Mouse (Mus musculus): Measurements from ENCODE around the gene Pom121l2. TPM values are rescaled to one million over a fixed set of nuclear protein-coding genes. Genes with fewer than 3 reads are reported as not detected.

Gene Pom121l2
- polyA plus RNA-seq, 1 experiment from 2014 or later = not detected

GRCm38 (mm10) chr13:22021581-22021980 is 40.6 kb downstream of the Pom121l2 start:
- Histone ChIP-seq H3K27ac (ENCODE audit: low read depth, low read length) (no peak overlapping the region), H3K27me3 (ENCODE audit: control insufficient read depth, insufficient read depth, low read length) (peaks cover 41% of the 10 kb centered on the region), H3K4me2 (ENCODE audit: low read depth, low read length) (peak overlapping the region; percentile 47), H3K4me3 (ENCODE audit: low read depth, low read length) (peak overlapping the region; percentile 30), H3K9ac (replicated peaks; ENCODE audit: low read depth, low read length) (no peak overlapping the region), H3K4me1 (ENCODE audit: control insufficient read depth, insufficient read depth, low read length) (no peaks in the 10 kb centered on the region), H3K9me3 (ENCODE audit: control insufficient read depth, low read length) (no peaks in the 10 kb centered on the region), H3K36me3 (ENCODE audit: control insufficient read depth, insufficient read depth, low read length) (no peaks in the 10 kb centered on the region)
- WGBS = under 1% methylated on average over 11 of the region's 11 CpGs
- no peak for ATAC-seq (ENCODE audit: low read depth)

DNA sequence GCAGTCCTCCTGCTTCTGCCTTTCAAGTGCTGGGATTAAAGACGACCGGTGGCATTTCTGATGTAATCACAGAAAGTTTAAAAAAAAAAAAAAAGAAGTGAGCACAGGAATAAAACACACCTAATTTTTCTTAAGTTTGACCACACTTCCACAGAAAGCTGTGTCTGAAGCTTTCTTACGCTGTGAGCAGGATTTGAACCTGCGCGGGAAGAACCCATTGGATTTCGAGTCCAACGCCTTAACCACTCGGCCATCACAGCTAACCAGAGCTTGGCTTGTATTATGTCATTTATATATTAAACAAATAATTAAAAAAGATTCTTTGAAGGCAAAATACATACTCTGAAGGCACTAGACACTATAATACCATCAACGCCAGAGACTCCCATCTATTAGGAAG is 41.2 kb downstream of the Pom121l2 start:
- peak; percentile 70; the same call in 1 of the 2 replicates for ATAC-seq (ENCODE audit: low read depth)
- WGBS = 1% methylated on average over 9 of the region's 9 CpGs
- peak overlapping the region; percentile 47 for H3K4me2 ChIP-seq (ENCODE audit: low read depth, low read length)
- no peak overlapping the region for H3K9ac ChIP-seq (replicated peaks; ENCODE audit: low read depth, low read length)
- H3K4me1 ChIP-seq (ENCODE audit: control insufficient read depth, insufficient read depth, low read length) = no peaks in the 10 kb centered on the region
- peak overlapping the region; percentile 30 for H3K4me3 ChIP-seq (ENCODE audit: low read depth, low read length)
- peaks cover 37% of the 10 kb centered on the region; the same call in 1 of the 2 replicates for H3K27me3 ChIP-seq (ENCODE audit: control insufficient read depth, insufficient read depth, low read length)
- H3K9me3 ChIP-seq (ENCODE audit: control insufficient read depth, low read length) = no peaks in the 10 kb centered on the region
- H3K27ac ChIP-seq (ENCODE audit: low read depth, low read length) = no peak overlapping the region
- H3K36me3 ChIP-seq (ENCODE audit: control insufficient read depth, insufficient read depth, low read length) = no peaks in the 10 kb centered on the region

DNA sequence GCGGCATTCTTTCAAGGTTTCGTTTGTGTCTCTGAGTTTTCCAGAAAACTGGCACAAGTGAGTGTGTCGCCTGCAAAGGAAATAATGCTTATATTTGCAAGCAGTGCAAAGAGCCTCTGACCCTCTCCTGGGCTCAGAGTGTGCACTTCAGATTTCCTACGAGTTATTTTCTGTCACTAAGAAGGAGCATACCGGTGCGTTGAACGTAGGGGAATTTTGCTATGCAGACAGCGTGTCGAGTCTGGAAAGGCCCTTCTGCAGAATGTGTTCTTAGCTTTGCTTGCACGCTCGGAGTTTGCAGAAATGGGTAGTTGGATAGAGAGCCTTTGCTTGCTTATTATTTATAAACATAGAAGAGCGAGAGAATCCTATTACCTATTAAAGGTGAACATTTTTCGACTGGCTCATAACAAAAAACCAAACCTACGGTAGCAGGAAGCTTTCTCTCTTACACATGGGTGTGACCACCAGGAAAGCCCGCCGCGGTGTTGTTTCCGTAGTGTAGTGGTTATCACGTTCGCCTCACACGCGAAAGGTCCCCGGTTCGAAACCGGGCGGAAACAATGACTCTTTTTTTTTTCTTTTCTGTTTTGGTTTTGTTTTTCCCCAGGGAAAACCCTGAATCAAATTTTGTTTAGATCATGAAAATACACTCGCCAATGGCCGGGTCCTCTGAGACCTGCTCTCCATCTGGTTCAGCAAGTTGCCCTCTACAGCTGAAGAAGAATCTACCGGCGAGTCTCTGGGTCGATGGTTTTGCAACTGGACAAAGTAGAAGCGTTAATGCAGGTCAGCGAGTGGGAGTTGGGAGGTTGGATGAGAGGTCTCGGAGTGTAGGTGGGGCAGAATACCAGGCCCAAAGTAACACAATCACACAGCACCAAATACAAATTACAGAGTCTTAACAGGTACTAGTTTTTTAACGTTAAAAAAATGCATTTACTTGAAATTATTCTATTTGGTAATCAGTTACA is 45.4 kb downstream of the Pom121l2 start:
- peak; percentile 62 for ATAC-seq (ENCODE audit: low read depth)
- Histone ChIP-seq H3K9ac (replicated peaks; ENCODE audit: low read depth, low read length) (peak overlapping the region; percentile 34; the same call in 1 of the 2 replicates), H3K4me2 (ENCODE audit: low read depth, low read length) (peak overlapping the region; percentile 38), H3K4me1 (ENCODE audit: control insufficient read depth, insufficient read depth, low read length) (no peaks in the 10 kb centered on the region), H3K27me3 (ENCODE audit: control insufficient read depth, insufficient read depth, low read length) (peaks cover 3% of the 10 kb centered on the region; the same call in 1 of the 2 replicates), H3K9me3 (ENCODE audit: control insufficient read depth, low read length) (no peaks in the 10 kb centered on the region), H3K27ac (ENCODE audit: low read depth, low read length) (no peak overlapping the region), H3K4me3 (ENCODE audit: low read depth, low read length) (peak overlapping the region; percentile 31), H3K36me3 (ENCODE audit: control insufficient read depth, insufficient read depth, low read length) (no peaks in the 10 kb centered on the region)
- WGBS = 1% methylated on average over 35 of the region's 35 CpGs

DNA sequence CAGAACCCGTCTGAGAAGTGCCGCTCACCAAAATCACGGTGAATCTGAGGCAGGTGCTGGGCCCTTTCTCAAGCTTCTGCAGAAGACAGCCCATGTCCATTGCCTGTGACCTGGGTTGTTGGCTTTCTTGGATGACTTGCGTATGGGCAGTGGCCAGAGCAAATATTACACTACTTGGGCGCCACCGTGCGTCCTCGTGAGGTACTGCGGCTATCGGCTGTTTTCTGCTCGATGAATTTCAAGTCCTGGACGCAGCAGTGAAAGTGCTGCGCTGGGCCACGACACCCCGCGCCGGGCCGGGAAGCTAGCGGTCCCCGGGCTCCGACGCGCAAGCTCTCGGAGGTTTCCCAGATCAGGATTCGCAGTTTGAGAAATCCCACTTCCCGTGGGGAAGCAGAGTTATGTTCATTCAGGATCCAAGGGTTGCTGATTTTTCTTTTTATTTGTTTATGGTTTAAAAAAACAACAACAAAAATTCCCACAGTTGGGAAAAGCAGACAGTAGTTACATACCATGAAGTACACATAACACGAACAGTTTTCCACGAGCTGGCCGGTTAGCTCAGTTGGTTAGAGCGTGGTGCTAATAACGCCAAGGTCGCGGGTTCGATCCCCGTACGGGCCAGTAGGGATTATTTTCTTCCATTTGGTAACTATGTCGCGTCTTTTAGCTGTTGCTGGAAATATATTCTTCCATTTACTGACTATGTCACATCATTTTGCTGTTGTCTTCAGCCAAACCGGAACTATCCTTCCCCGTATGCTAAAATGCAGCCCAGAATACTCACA is 47.9 kb downstream of the Pom121l2 start:
- H3K36me3 ChIP-seq (ENCODE audit: control insufficient read depth, insufficient read depth, low read length) = no peaks in the 10 kb centered on the region
- ATAC-seq (ENCODE audit: low read depth) = peak; percentile 80
- peak overlapping the region; percentile 63 for H3K9ac ChIP-seq (replicated peaks; ENCODE audit: low read depth, low read length)
- H3K9me3 ChIP-seq (ENCODE audit: control insufficient read depth, low read length) = no peaks in the 10 kb centered on the region
- H3K4me3 ChIP-seq (ENCODE audit: low read depth, low read length) = peak overlapping the region; percentile 43
- H3K4me1 ChIP-seq (ENCODE audit: control insufficient read depth, insufficient read depth, low read length) = no peaks in the 10 kb centered on the region
- peak overlapping the region; percentile 73 for H3K4me2 ChIP-seq (ENCODE audit: low read depth, low read length)
- H3K27ac ChIP-seq (ENCODE audit: low read depth, low read length) = peak overlapping the region; percentile 28; the same call in 1 of the 2 replicates
- H3K27me3 ChIP-seq (ENCODE audit: control insufficient read depth, insufficient read depth, low read length) = no peaks in the 10 kb centered on the region
- under 1% methylated on average over 40 of the region's 40 CpGs for WGBS

DNA sequence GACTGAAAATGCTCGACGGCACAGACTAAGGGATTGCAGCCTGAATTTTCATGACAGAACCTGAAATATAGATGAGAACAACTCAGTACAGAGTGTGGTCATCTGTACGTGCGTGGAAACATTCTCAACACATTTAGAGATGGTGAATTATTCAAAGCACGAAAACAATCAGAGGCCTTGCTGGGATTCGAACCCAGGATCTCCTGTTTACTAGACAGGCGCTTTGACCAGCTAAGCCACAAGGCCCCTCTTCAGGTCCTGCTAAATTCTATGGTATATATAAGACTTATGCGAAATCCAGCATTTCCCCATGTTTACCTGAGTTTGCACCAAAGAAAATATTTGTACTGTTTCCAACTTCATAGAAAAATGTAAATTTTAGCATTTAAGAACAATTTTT is 48.9 kb downstream of the Pom121l2 start:
- H3K27me3 ChIP-seq (ENCODE audit: control insufficient read depth, insufficient read depth, low read length) = no peaks in the 10 kb centered on the region
- H3K27ac ChIP-seq (ENCODE audit: low read depth, low read length) = no peak overlapping the region
- H3K4me2 ChIP-seq (ENCODE audit: low read depth, low read length) = no peak overlapping the region
- H3K4me3 ChIP-seq (ENCODE audit: low read depth, low read length) = no peak overlapping the region
- H3K4me1 ChIP-seq (ENCODE audit: control insufficient read depth, insufficient read depth, low read length) = 0 out of 2 replicates have a peak, but pooled peaks cover 3% of the 10 kb centered on the region
- WGBS = 26% methylated on average over 8 of the region's 8 CpGs
- no peaks in the 10 kb centered on the region for H3K36me3 ChIP-seq (ENCODE audit: control insufficient read depth, insufficient read depth, low read length)
- no peak for ATAC-seq (ENCODE audit: low read depth)
- H3K9me3 ChIP-seq (ENCODE audit: control insufficient read depth, low read length) = no peaks in the 10 kb centered on the region
- H3K9ac ChIP-seq (replicated peaks; ENCODE audit: low read depth, low read length) = no peak overlapping the region

DNA sequence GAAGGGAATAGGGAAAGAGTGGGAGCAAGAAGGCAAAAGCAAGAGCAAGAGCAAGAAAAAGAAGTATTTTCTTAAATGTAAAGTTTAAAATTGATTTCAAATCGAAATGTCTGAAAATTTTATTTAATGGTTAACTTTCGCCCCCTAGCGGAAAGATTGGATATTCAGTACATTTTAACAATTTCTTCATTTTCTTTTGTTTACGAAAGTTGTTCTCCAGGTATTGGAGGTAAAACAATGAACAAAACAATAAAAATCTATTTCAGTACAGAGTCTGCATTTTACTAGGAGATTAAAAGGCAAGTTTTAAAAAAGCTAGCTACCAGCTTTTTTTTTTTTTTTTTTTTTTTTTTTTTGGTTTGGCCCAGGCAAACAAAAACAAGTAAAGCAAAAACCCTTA is 49.5 kb downstream of the Pom121l2 start:
- H3K4me2 ChIP-seq (ENCODE audit: low read depth, low read length) = no peak overlapping the region
- 16% methylated on average over 4 of the region's 4 CpGs for WGBS
- no peak overlapping the region for H3K4me3 ChIP-seq (ENCODE audit: low read depth, low read length)
- no peaks in the 10 kb centered on the region for H3K27me3 ChIP-seq (ENCODE audit: control insufficient read depth, insufficient read depth, low read length)
- no peak overlapping the region for H3K27ac ChIP-seq (ENCODE audit: low read depth, low read length)
- H3K9me3 ChIP-seq (ENCODE audit: control insufficient read depth, low read length) = no peaks in the 10 kb centered on the region
- H3K36me3 ChIP-seq (ENCODE audit: control insufficient read depth, insufficient read depth, low read length) = no peaks in the 10 kb centered on the region
- no peak overlapping the region for H3K9ac ChIP-seq (replicated peaks; ENCODE audit: low read depth, low read length)
- H3K4me1 ChIP-seq (ENCODE audit: control insufficient read depth, insufficient read depth, low read length) = 0 out of 2 replicates have a peak, but pooled peaks cover 3% of the 10 kb centered on the region
- ATAC-seq (ENCODE audit: low read depth) = no peak

DNA sequence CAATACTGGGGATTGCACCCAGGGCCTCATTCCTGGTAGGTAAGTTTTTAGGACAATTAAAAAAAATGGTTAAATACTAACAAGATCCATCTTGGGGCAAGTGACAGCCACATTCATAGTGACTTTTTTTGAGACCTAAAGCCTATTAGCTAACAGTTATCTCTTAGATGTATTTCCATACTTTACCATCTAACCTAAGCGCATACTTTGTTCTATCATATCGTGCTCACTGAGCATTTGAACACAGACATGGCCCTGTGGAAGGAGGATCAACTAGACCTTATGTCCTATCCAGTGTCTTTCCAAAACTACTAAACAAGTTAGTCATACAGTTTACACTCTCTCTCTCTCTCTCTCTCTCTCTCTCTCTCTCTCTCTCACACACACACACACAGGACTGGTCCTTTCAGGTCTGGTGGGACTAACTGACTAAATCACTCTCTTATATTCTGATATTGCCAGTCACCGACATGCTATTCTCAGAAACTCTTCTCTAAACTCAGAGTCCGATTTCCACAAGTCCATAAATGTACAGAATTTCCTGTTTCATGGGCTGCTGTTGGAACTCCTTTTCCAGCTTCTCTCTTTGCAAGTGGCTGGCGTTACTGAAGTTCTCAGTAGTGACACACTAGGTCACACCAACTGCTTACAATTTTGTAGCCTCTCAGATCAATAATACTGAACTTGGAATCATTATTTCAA is 52.9 kb downstream of the Pom121l2 start:
- no peak overlapping the region for H3K27ac ChIP-seq (ENCODE audit: low read depth, low read length)
- no peaks in the 10 kb centered on the region for H3K9me3 ChIP-seq (ENCODE audit: control insufficient read depth, low read length)
- no peak for ATAC-seq (ENCODE audit: low read depth)
- peaks cover 10% of the 10 kb centered on the region for H3K4me1 ChIP-seq (ENCODE audit: control insufficient read depth, insufficient read depth, low read length)
- no peaks in the 10 kb centered on the region for H3K36me3 ChIP-seq (ENCODE audit: control insufficient read depth, insufficient read depth, low read length)
- no peak overlapping the region for H3K4me2 ChIP-seq (ENCODE audit: low read depth, low read length)
- H3K9ac ChIP-seq (replicated peaks; ENCODE audit: low read depth, low read length) = no peak overlapping the region
- WGBS = 53% methylated on average over 5 of the region's 5 CpGs
- H3K27me3 ChIP-seq (ENCODE audit: control insufficient read depth, insufficient read depth, low read length) = no peaks in the 10 kb centered on the region
- H3K4me3 ChIP-seq (ENCODE audit: low read depth, low read length) = no peak overlapping the region

DNA sequence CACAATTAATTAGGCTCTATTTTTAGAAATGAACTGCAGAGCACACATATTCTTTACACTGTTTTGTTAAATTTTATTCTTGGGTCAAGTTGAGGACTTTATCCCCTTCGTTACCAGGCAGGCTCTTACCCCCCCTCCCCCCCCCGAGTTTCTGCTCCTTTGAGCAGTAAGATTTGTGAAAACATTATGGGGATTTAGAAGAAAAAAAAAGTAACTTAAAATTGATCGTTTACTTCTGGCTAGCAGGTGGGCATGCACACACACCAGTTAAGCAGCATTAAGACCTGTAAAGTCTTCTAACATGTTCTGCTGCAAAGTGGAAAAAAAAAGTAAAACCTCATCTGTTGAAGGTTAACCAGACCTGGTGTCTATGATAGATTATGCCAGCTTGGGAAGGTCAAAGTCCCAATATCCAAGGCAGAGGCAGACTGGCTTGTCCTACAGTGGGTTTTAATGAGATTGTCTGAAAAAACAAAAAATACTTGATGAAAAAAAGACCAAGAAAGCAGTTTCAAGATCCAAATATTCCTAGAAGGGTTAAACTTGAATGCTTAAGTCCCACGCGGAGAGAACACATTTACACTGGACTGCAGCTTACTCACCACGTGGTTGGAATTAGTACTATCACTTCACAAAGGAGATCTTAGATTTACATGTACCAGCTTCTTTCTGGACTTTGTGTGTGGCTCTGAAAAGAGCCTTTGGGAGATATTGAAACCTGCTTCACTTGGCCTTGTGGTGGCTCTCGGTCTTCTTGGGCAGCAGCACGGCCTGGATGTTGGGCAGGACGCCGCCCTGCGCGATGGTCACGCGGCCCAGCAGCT is 53.7 kb downstream of the Pom121l2 start:
- 0 out of 2 replicates have a peak, but pooled peaks have one; percentile 6 for ATAC-seq (ENCODE audit: low read depth)
- no peaks in the 10 kb centered on the region for H3K36me3 ChIP-seq (ENCODE audit: control insufficient read depth, insufficient read depth, low read length)
- no peak overlapping the region for H3K27ac ChIP-seq (ENCODE audit: low read depth, low read length)
- H3K4me1 ChIP-seq (ENCODE audit: control insufficient read depth, insufficient read depth, low read length) = peaks cover 10% of the 10 kb centered on the region
- WGBS = under 1% methylated on average over 9 of the region's 14 CpGs
- H3K27me3 ChIP-seq (ENCODE audit: control insufficient read depth, insufficient read depth, low read length) = no peaks in the 10 kb centered on the region
- H3K4me3 ChIP-seq (ENCODE audit: low read depth, low read length) = peak overlapping the region; percentile 33
- no peaks in the 10 kb centered on the region for H3K9me3 ChIP-seq (ENCODE audit: control insufficient read depth, low read length)
- peak overlapping the region; percentile 68 for H3K4me2 ChIP-seq (ENCODE audit: low read depth, low read length)
- 0 out of 2 replicates have a peak overlapping the region, but pooled peaks have one; percentile 25 for H3K9ac ChIP-seq (replicated peaks; ENCODE audit: low read depth, low read length)
